Mouse (Mus musculus) midbrain, embryonic 13.5 days (tissue): ENCODE data around the gene Cfap58. TPM values are rescaled to one million over a fixed set of nuclear protein-coding genes. Genes with fewer than 3 reads are reported as not detected.

Source experiments
- ATAC-seq: fragments of 200-750 bp; cut with Nextera tagmentation; 2 replicates; pipeline ENCODE4 v1.8.0; 2017; ENCODE audit warnings: mild to moderate bottlenecking, moderate TSS enrichment, moderate library complexity
- H3K27ac ChIP-seq: fragments of 300-500 bp; sonication (generic); 2 replicates; pipeline ENCODE4 v1.5.1; 2015; ENCODE audit warnings: inconsistent platforms, mild to moderate bottlenecking, moderate library complexity
- H3K27me3 ChIP-seq: fragments of 300-500 bp; sonication (generic); 2 replicates; pipeline ENCODE4 v1.6.1; 2015; ENCODE audit warnings: mild to moderate bottlenecking, inconsistent platforms
- H3K36me3 ChIP-seq: fragments of 300-500 bp; sonication (generic); 2 replicates; pipeline ENCODE4 v1.6.1; 2015; ENCODE audit warnings: mild to moderate bottlenecking, inconsistent platforms
- H3K4me1 ChIP-seq: fragments of 300-500 bp; sonication (generic); replicated peaks from 2 replicates; pipeline ENCODE4 v1.6.1; 2015; ENCODE audit warnings: inconsistent platforms
- H3K4me2 ChIP-seq: fragments of 300-500 bp; sonication (generic); replicated peaks from 2 replicates; pipeline ENCODE4 v1.6.1; 2015; ENCODE audit warnings: moderate library complexity, mild to moderate bottlenecking, inconsistent platforms
- H3K4me3 ChIP-seq: fragments of 300-500 bp; sonication (generic); replicated peaks from 2 replicates; pipeline ENCODE4 v1.5.1; 2015; ENCODE audit warnings: mild to moderate bottlenecking, inconsistent platforms
- H3K9ac ChIP-seq: fragments of 300-500 bp; sonication (generic); replicated peaks from 2 replicates; pipeline ENCODE4 v1.6.1; 2015; ENCODE audit warnings: mild to moderate bottlenecking, inconsistent platforms
- H3K9me3 ChIP-seq: fragments of 300-500 bp; sonication (generic); 2 replicates; pipeline ENCODE4 v1.6.1; 2016; ENCODE audit warnings: mild to moderate bottlenecking, inconsistent platforms
- WGBS: fragments of 180-500 bp; shearing (Covaris S2); methylation state at CpG from one replicate; pipeline ENCODE4 v1.1.7; 2015; 5-methylcytosine and 5-hydroxymethylcytosine counted together
- polyA plus RNA-seq: library from polyadenylated mRNA; unstranded; fragments of >200 nt; fragmentation: Nextera tagmentation; extraction: Ambion mirVana; gene quantifications from 2 replicates; pipeline ENCODE4 v1.2.1, GENCODE M21; 2015

The Cfap58 gene
- polyA plus RNA-seq, 1 experiment from 2014 or later = 0.48 TPM

DNA sequence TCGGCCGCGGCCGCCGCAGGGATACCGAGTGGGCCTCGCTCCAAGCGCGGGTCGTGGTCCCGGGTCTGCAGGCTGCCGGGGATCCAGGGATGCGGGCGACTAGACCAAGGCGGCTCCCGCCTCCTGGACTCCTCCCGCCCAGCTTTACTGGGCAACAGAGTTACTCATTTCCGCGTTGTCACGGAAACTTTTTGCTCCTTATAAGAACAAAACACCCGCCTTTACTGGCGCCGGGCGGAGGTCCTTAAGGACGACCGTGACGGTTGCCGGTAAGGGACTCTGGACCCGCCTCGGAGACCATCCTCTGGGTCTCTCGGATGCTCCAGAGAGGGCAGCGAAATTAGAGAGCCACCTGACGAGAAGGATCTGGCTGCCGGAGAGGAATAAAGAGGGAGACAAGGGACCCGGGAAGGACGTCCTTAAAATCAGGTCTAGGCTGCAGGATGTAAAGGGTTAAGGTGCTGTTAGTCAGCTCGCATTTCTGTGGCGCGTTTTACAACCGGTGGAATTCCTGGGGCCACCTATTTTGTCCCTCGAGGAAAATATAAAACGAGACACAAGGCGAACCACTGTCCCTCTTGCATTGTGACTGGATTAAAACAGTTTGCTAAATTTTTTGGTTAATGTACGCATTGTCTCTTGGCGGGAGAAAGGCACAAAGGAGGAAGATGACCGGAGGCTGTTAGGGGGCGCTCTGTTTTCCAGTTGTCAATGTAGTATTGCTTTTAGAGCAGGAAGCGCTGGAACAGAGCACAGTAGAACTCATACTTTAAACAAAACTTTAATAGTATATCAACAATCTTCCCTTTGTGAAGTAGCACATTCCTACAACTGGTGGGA, 18.1 kb upstream of the Cfap58 start, which contains the start of the genes Cfap43 and Itprip:
Gene Cfap43, minus strand, starts transcription at position 162 of the 840 bp plus-strand sequence.
Gene Itprip, minus strand, starts transcription at position 174 of the 840 bp plus-strand sequence.
- peaks cover 24% of the 10 kb centered on the region for H3K4me1 ChIP-seq
- H3K9ac ChIP-seq = peak within 1 kb of the TSS; percentile 77
- H3K4me3 ChIP-seq = peak within 1 kb of the TSS; percentile 81
- peak; percentile 79 for ATAC-seq
- H3K4me2 ChIP-seq = peak within 1 kb of the TSS; percentile 91
- no peaks in the 10 kb centered on the region for H3K36me3 ChIP-seq
- H3K27ac ChIP-seq = peak within 1 kb of the TSS; percentile 84
- WGBS = under 1% methylated on average over 47 of the region's 48 CpGs
- H3K27me3 ChIP-seq = no peaks in the 10 kb centered on the region
- no peaks in the 10 kb centered on the region for H3K9me3 ChIP-seq

DNA sequence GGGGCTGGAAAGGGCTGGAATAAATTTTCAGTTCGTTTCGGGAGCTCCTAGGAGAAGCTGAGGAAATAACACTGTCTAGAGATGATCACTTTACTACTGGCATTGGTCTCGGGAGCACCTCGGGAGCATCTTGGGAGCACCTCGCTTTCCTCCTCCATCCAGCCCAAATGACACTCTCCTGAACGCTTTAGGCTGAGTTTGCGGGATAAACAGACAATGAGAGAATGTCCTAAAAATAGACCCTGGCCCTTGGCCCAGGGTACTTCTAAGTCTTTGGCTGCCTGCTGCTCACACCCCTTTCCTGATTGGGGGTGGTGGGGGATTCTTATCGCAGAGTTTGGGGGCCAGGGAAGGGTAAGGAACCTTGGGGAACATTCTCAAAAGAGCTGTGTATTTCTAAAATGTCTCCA, 17.5 kb upstream of the Cfap58 start:
- ATAC-seq = 0 out of 2 replicates have a peak, but pooled peaks have one; percentile 15
- Histone ChIP-seq H3K4me1 (peaks cover 24% of the 10 kb centered on the region), H3K4me3 (peak overlapping the region; percentile 81), H3K9ac (peak overlapping the region; percentile 77; the same call in 1 of the 2 replicates), H3K4me2 (peak overlapping the region; percentile 91), H3K27me3 (no peaks in the 10 kb centered on the region), H3K9me3 (no peaks in the 10 kb centered on the region), H3K36me3 (no peaks in the 10 kb centered on the region), H3K27ac (peak overlapping the region; percentile 84; the same call in 1 of the 2 replicates)
- 7% methylated on average over 8 of the region's 8 CpGs for WGBS

DNA sequence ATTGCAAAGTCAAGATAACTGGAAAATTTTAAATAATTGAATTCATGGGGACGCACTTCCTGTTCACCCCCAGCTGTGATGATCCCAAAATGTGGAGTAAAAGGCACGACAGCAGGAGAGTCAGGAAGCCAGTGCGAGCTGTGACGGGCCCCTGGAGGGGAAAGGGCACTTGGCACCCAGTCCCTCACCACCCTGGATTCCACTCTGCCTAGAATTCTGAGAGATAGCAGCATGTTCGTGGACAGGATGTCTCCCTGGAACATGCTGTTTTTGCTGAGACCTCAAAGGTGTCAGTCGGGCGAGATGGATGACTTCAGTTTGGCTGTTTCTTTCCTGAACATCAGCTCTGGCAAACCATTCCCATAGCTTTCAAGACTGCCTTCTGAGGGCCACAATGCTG, 11.7 kb upstream of the Cfap58 start:
- Histone ChIP-seq H3K27ac (no peak overlapping the region), H3K27me3 (no peaks in the 10 kb centered on the region), H3K4me2 (no peak overlapping the region), H3K9ac (no peak overlapping the region), H3K9me3 (no peaks in the 10 kb centered on the region), H3K4me3 (no peak overlapping the region), H3K4me1 (no peaks in the 10 kb centered on the region), H3K36me3 (no peaks in the 10 kb centered on the region)
- 88% methylated on average over 7 of the region's 7 CpGs for WGBS
- no peak for ATAC-seq

DNA sequence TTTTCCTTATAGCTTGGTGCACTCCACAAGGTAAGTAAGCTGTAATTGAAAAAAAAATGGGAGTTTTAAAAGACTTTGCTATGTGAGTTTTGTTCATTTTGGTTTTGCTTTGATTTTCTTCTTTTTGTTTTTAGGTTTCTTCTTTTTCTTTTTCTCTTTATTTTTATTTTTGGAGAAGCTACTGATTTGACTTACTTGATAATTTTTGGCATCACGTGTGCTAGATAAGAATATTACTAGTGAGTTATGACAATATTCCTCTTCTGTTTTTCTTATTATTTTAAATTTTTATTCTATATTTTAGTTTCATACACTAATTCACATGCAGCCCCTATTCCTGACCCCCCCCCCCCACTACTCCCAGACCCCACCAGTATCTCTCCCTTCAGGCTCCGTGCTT, 10.4 kb upstream of the Cfap58 start:
- no peak overlapping the region for H3K4me2 ChIP-seq

GRCm38 (mm10) chr19:47929043-47929442, 8.4 kb upstream of the Cfap58 start:
- Histone ChIP-seq H3K9me3 (no peaks in the 10 kb centered on the region), H3K27ac (no peak overlapping the region), H3K27me3 (no peaks in the 10 kb centered on the region), H3K9ac (no peak overlapping the region), H3K4me1 (no peaks in the 10 kb centered on the region), H3K4me2 (no peak overlapping the region), H3K36me3 (no peaks in the 10 kb centered on the region), H3K4me3 (no peak overlapping the region)
- 93% methylated on average over 4 of the region's 4 CpGs for WGBS
- no peak for ATAC-seq

More for the DNA sequence above, 10.4 kb upstream of the Cfap58 start:
- WGBS = 86% methylated on average over 2 of the region's 2 CpGs
- Histone ChIP-seq H3K36me3 (no peaks in the 10 kb centered on the region), H3K27ac (no peak overlapping the region), H3K4me1 (no peaks in the 10 kb centered on the region), H3K27me3 (no peaks in the 10 kb centered on the region), H3K9ac (no peak overlapping the region), H3K9me3 (no peaks in the 10 kb centered on the region), H3K4me3 (no peak overlapping the region)
- no peak for ATAC-seq

DNA sequence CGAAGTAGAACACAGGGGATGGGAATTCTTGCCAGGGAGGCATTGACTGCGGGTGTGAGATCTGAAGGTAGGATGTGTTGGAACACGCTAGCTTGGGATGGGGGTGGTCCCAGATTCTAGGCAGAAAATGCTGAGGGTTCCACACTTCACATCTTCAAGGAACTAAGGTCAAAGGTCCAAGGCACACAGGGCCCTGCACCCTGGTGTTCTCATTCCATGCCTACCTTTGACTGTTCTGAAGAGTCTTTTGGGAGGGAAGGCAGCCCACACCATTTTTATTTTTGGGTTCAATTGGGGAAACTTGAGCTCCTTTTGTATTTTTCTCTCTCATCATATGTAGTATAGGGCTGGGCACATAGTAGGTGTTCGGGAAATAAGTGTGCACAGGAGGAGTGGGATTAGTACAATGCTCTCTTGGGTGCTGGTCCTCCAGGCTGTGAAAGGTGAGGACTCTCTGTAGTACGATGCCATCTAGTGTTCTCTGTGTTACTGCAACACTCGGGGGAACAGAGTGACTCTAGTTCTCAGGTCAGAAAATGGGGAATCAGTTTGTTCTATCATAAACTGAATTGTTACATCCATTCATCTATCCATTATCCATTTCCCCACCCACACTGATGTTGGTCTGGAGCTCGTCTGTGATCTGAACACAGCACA, 5.4 kb upstream of the Cfap58 start:
- H3K27ac ChIP-seq = no peak overlapping the region
- H3K4me3 ChIP-seq = no peak overlapping the region
- no peak overlapping the region for H3K9ac ChIP-seq
- H3K4me2 ChIP-seq = no peak overlapping the region
- H3K9me3 ChIP-seq = no peaks in the 10 kb centered on the region
- 42% methylated on average over 7 of the region's 7 CpGs for WGBS
- no peaks in the 10 kb centered on the region for H3K36me3 ChIP-seq
- H3K4me1 ChIP-seq = peaks cover 6% of the 10 kb centered on the region; the same call in 1 of the 2 replicates
- H3K27me3 ChIP-seq = no peaks in the 10 kb centered on the region; the same call in 1 of the 2 replicates
- 0 out of 2 replicates have a peak, but pooled peaks have one; percentile 75 for ATAC-seq

GRCm38 (mm10) chr19:47934146-47934545, 3.3 kb upstream of the Cfap58 start:
- Histone ChIP-seq H3K4me2 (no peak overlapping the region), H3K4me3 (no peak overlapping the region), H3K36me3 (no peaks in the 10 kb centered on the region), H3K27me3 (peaks cover 4% of the 10 kb centered on the region; the same call in 1 of the 2 replicates), H3K9ac (no peak overlapping the region), H3K9me3 (no peaks in the 10 kb centered on the region), H3K4me1 (peaks cover 17% of the 10 kb centered on the region), H3K27ac (no peak overlapping the region)
- ATAC-seq = no peak
- WGBS = 93% methylated on average over 8 of the region's 8 CpGs

- Histone ChIP-seq H3K9ac (no peak overlapping the region), H3K27ac (no peak overlapping the region), H3K4me2 (no peak overlapping the region), H3K27me3 (peaks cover 4% of the 10 kb centered on the region; the same call in 1 of the 2 replicates), H3K36me3 (no peaks in the 10 kb centered on the region), H3K4me1 (peaks cover 17% of the 10 kb centered on the region), H3K9me3 (no peaks in the 10 kb centered on the region), H3K4me3 (no peak overlapping the region)
- WGBS = 64% methylated on average over 16 of the region's 16 CpGs
- ATAC-seq = no peak
Measured at GRCm38 (mm10) chr19:47934636-47935238, 2.7 kb upstream of the Cfap58 start.

DNA sequence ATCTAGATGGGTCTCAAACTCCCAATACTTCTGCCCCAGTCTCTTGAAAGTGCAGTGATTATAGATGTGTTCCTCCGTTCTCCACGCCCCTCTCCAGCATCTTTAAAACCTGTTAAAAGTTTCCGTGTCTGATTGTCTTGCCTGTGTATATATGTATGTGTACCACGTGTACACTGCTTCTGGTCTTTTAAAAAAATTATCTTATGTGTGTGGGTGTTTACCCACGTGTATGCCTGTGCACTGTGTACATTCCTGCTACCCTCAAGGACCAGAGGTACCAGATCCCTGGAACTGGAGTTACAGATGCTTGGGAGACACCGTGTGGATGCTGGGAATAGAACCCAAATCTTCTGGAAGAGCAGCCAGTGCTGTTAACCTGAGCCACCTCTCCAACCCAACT, 1.9 kb upstream of the Cfap58 start:
- Histone ChIP-seq H3K4me2 (no peak overlapping the region), H3K27ac (no peak overlapping the region), H3K4me1 (peaks cover 17% of the 10 kb centered on the region), H3K27me3 (peaks cover 12% of the 10 kb centered on the region; the same call in 1 of the 2 replicates), H3K4me3 (no peak overlapping the region), H3K36me3 (no peaks in the 10 kb centered on the region), H3K9ac (no peak overlapping the region), H3K9me3 (no peaks in the 10 kb centered on the region)
- WGBS = 90% methylated on average over 6 of the region's 6 CpGs
- ATAC-seq = no peak

DNA sequence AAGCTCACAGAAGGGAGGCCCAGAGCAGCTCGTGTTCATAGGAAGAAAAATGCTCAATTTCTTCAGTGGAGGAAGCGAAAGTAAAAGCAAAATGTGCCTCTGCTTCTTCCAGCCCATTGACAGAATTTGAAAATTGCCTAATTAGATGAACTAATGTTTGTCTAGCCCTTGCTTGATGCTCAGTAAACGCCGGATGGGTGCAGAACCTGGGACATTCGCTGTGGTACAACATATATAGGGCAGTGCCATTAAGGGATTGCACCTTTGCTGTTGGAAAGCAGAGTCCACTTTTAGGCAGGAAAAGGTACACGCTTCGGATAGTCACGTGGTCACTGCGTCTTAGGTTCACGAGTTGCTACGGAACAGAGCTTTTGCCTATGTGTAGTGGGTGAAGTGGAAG, 985 bp upstream of the Cfap58 start:
- no peak overlapping the region for H3K4me2 ChIP-seq

DNA sequence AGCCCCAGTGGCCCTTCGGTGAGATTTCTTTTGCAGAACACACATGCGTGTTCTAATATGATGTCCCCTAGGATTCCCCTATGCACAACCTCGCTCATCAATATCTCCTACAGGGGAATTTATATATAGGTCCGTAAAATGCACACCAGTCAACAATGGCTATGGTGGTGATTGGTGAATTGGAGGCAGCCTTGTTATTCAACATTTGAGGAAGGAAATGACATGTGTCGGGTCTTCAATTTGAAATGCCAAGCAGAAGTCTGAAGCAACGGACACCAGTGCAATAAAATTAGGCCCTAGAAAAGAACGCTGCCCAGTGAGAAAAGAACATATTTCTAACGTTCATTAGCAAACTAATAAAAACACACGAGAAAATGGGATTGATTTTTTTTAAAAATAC, 537 bp upstream of the Cfap58 start:
- WGBS = 66% methylated on average over 9 of the region's 9 CpGs
- Histone ChIP-seq H3K4me2 (peak overlapping the region; percentile 72), H3K4me1 (peaks cover 17% of the 10 kb centered on the region), H3K27me3 (peaks cover 18% of the 10 kb centered on the region), H3K4me3 (peak overlapping the region; percentile 40), H3K36me3 (no peaks in the 10 kb centered on the region), H3K27ac (peak overlapping the region; percentile 72; the same call in 1 of the 2 replicates), H3K9ac (peak overlapping the region; percentile 45), H3K9me3 (no peaks in the 10 kb centered on the region)
- no peak for ATAC-seq

More for the DNA sequence above, 985 bp upstream of the Cfap58 start:
- Histone ChIP-seq H3K9me3 (no peaks in the 10 kb centered on the region), H3K27ac (0 out of 2 replicates have a peak overlapping the region, but pooled peaks have one; percentile 72), H3K36me3 (no peaks in the 10 kb centered on the region), H3K27me3 (peaks cover 18% of the 10 kb centered on the region), H3K4me3 (no peak overlapping the region), H3K9ac (no peak overlapping the region), H3K4me1 (peaks cover 17% of the 10 kb centered on the region)
- ATAC-seq = no peak
- WGBS = 91% methylated on average over 11 of the region's 11 CpGs
